ENCODE assay signal across 8 mouse cellular contexts in genomic region chr15:11971854-11972420, GRCm38 (mm10). TPM values are rescaled to one million over a fixed set of nuclear protein-coding genes. Genes with fewer than 3 reads are reported as not detected.
DNase-seq lines count a peak whose midpoint lies in the region; ATAC-seq and TF ChIP-seq lines count a peak whose summit lies in the region.

No protein-coding gene starts in this region.

- peak; percentile 81 for ATAC-seq in forebrain, embryonic 11.5 days (replicated peaks; ENCODE audit: low FRiP score)
- no peak; the same call in 1 of the 2 replicates for ATAC-seq in heart, embryonic 16.5 days (replicated peaks; ENCODE audit: extremely low read depth, insufficient read depth, low FRiP score)
- ATAC-seq in liver, postnatal 0 days = peak; percentile 70
- peak; percentile 78 for ATAC-seq in neural tube, embryonic 13.5 days (ENCODE audit: low read depth)
- ATAC-seq in stomach, postnatal 0 days (ENCODE audit: low FRiP score, low TSS enrichment) = peak; percentile 84

- no peaks in the 10 kb centered on the region for H3K36me3 ChIP-seq in forebrain, embryonic 11.5 days (ENCODE audit: control insufficient read depth, insufficient read depth, low read length)
- H3K36me3 ChIP-seq in heart, embryonic 16.5 days (ENCODE audit: control insufficient read depth, insufficient read depth) = no peaks in the 10 kb centered on the region
- no peaks in the 10 kb centered on the region for H3K36me3 ChIP-seq in liver, postnatal 0 days (replicated peaks; ENCODE audit: insufficient read depth, low read length)
- 0 out of 2 replicates have a peak, but pooled peaks cover 10% of the 10 kb centered on the region for H3K36me3 ChIP-seq in neural tube, embryonic 13.5 days
- no peaks in the 10 kb centered on the region for H3K36me3 ChIP-seq in stomach, postnatal 0 days (ENCODE audit: control insufficient read depth, insufficient read depth, low read length)

- H3K4me2 ChIP-seq in forebrain, embryonic 11.5 days (ENCODE audit: low read depth, low read length, severe bottlenecking) = no peak overlapping the region
- H3K4me2 ChIP-seq in heart, embryonic 16.5 days (ENCODE audit: low read depth, low read length) = peak overlapping the region; percentile 31; the same call in 1 of the 2 replicates
- H3K4me2 ChIP-seq in liver, postnatal 0 days (ENCODE audit: low read depth, low read length) = no peak overlapping the region
- no peak overlapping the region for H3K4me2 ChIP-seq in neural tube, embryonic 13.5 days
- H3K4me2 ChIP-seq in stomach, postnatal 0 days (replicated peaks; ENCODE audit: low read depth) = peak overlapping the region; percentile 23; the same call in 1 of the 2 replicates

- H3K9ac ChIP-seq in forebrain, embryonic 11.5 days (ENCODE audit: low read length) = no peak overlapping the region
- H3K9ac ChIP-seq in heart, embryonic 16.5 days (ENCODE audit: low read length) = no peak overlapping the region
- no peak overlapping the region for H3K9ac ChIP-seq in liver, postnatal 0 days (replicated peaks)
- no peak overlapping the region for H3K9ac ChIP-seq in neural tube, embryonic 13.5 days
- no peak overlapping the region for H3K9ac ChIP-seq in stomach, postnatal 0 days (ENCODE audit: low read length)

- DNase-seq in CD8-positive naive resting alpha-beta T cell, adult 2 months (ENCODE audit: low read depth in 2 of 2, low spot score in 2 of 2) = peak; percentile 66 to 72
- peak; percentile 48 for DNase-seq in c-Kit-negative CD71-positive TER-119-positive erythroid progenitor cells, embryonic 14.5 days (ENCODE audit: low read depth, low spot score)
- peak; percentile 86 for DNase-seq in forebrain, embryonic 11.5 days (ENCODE audit: low spot score)
- peak; percentile 82 to 84 for DNase-seq in kidney, postnatal 25 days
- DNase-seq in liver, postnatal 0 days = peak; percentile 82
- DNase-seq in stomach, postnatal 0 days (ENCODE audit: low spot score) = peak; percentile 82

- no peaks in the 10 kb centered on the region for H3K27me3 ChIP-seq in forebrain, embryonic 11.5 days (ENCODE audit: control insufficient read depth, insufficient read depth, low read length)
- H3K27me3 ChIP-seq in heart, embryonic 16.5 days (ENCODE audit: control insufficient read depth, insufficient read depth, low read length) = no peaks in the 10 kb centered on the region
- H3K27me3 ChIP-seq in liver, postnatal 0 days (ENCODE audit: insufficient read depth, low read length) = no peaks in the 10 kb centered on the region
- no peaks in the 10 kb centered on the region for H3K27me3 ChIP-seq in neural tube, embryonic 13.5 days
- H3K27me3 ChIP-seq in stomach, postnatal 0 days (ENCODE audit: control insufficient read depth, insufficient read depth, low read length) = no peaks in the 10 kb centered on the region

- no peak overlapping the region for H3K4me3 ChIP-seq in forebrain, embryonic 11.5 days (ENCODE audit: low read depth, low read length)
- no peak overlapping the region for H3K4me3 ChIP-seq in heart, embryonic 16.5 days (ENCODE audit: low read length)
- H3K4me3 ChIP-seq in liver, postnatal 0 days (ENCODE audit: low read depth, low read length) = no peak overlapping the region
- H3K4me3 ChIP-seq in neural tube, embryonic 13.5 days = no peak overlapping the region
- no peak overlapping the region for H3K4me3 ChIP-seq in stomach, postnatal 0 days (ENCODE audit: low read depth, low read length)

- peak; percentile 99 for TF ChIP-seq CTCF in liver, postnatal 0 days (IDR thresholded peaks at IDR 0.05; ENCODE audit: low read depth)
- TF ChIP-seq CTCF in stomach, postnatal 0 days (IDR thresholded peaks at IDR 0.05; ENCODE audit: low read depth) = peak; percentile 99

- no peak for TF ChIP-seq EP300 in liver, postnatal 0 days (IDR thresholded peaks at IDR 0.05; ENCODE audit: low read depth)
- no peak for TF ChIP-seq EP300 in stomach, postnatal 0 days (optimal IDR thresholded peaks at IDR 0.05)

- H3K9me3 ChIP-seq in forebrain, embryonic 11.5 days (ENCODE audit: control insufficient read depth, low read length) = no peaks in the 10 kb centered on the region
- H3K9me3 ChIP-seq in heart, embryonic 16.5 days (replicated peaks; ENCODE audit: control insufficient read depth, low read length) = peaks cover 2% of the 10 kb centered on the region; the same call in 1 of the 2 replicates
- no peaks in the 10 kb centered on the region for H3K9me3 ChIP-seq in liver, postnatal 0 days (ENCODE audit: low read length)
- H3K9me3 ChIP-seq in neural tube, embryonic 13.5 days = no peaks in the 10 kb centered on the region
- no peaks in the 10 kb centered on the region for H3K9me3 ChIP-seq in stomach, postnatal 0 days (ENCODE audit: control insufficient read depth, low read length)

- no peaks in the 10 kb centered on the region for H3K4me1 ChIP-seq in forebrain, embryonic 11.5 days (replicated peaks; ENCODE audit: control insufficient read depth, insufficient read depth, low read length)
- H3K4me1 ChIP-seq in heart, embryonic 16.5 days (ENCODE audit: control insufficient read depth, insufficient read depth, low read length) = no peaks in the 10 kb centered on the region
- no peaks in the 10 kb centered on the region for H3K4me1 ChIP-seq in liver, postnatal 0 days (ENCODE audit: insufficient read depth)
- no peaks in the 10 kb centered on the region for H3K4me1 ChIP-seq in neural tube, embryonic 13.5 days (replicated peaks)
- no peaks in the 10 kb centered on the region for H3K4me1 ChIP-seq in stomach, postnatal 0 days (replicated peaks; ENCODE audit: control insufficient read depth, insufficient read depth)

- WGBS in forebrain, embryonic 11.5 days = 27% methylated on average over 13 of the region's 13 CpGs
- 17% methylated on average over 13 of the region's 13 CpGs for WGBS in heart, embryonic 16.5 days
- 18% methylated on average over 13 of the region's 13 CpGs for WGBS in liver, postnatal 0 days (ENCODE audit: insufficient replicate concordance)
- 27% methylated on average over 13 of the region's 13 CpGs for WGBS in neural tube, embryonic 13.5 days
- WGBS in stomach, postnatal 0 days = 17% methylated on average over 13 of the region's 13 CpGs

- no peak overlapping the region for H3K27ac ChIP-seq in forebrain, embryonic 11.5 days (ENCODE audit: low read depth, low read length)
- H3K27ac ChIP-seq in heart, embryonic 16.5 days (ENCODE audit: low read length) = no peak overlapping the region
- H3K27ac ChIP-seq in liver, postnatal 0 days (ENCODE audit: low read depth) = no peak overlapping the region
- H3K27ac ChIP-seq in neural tube, embryonic 13.5 days (replicated peaks) = no peak overlapping the region
- H3K27ac ChIP-seq in stomach, postnatal 0 days (replicated peaks) = no peak overlapping the region

RNA-seq across cellular contexts. Expression of gene Sub1, which starts 24.8 kb away (rescaled TPM):
- 627 and 726 TPM in 2 replicates for polyA plus RNA-seq in forebrain, embryonic 11.5 days (2014; fragmentation: Nextera tagmentation; extraction: Ambion mirVana)
- 403 and 491 TPM in 2 replicates for polyA plus RNA-seq in heart, embryonic 16.5 days (2015; fragmentation: Nextera tagmentation; extraction: Ambion mirVana)
- 276 and 278 TPM in 2 replicates for polyA plus RNA-seq in liver, postnatal 0 days (2015; fragmentation: Nextera tagmentation; extraction: Ambion mirVana)
- 666 and 672 TPM in 2 replicates for polyA plus RNA-seq in neural tube, embryonic 13.5 days (2015; fragmentation: Nextera tagmentation; extraction: Ambion mirVana)
- 519 and 531 TPM in 2 replicates for polyA plus RNA-seq in stomach, postnatal 0 days (2015; fragmentation: Nextera tagmentation; extraction: Ambion mirVana)

Comparison
In these comparisons a context has a peak if more than half of its experiments do, and no peak if none do; other contexts are left out.
1. H3K4me2 ChIP-seq: peak in heart, embryonic 16.5 days (single experiment) and stomach, postnatal 0 days (single experiment); none in forebrain, embryonic 11.5 days (single experiment), liver, postnatal 0 days (single experiment) and neural tube, embryonic 13.5 days (single experiment).
2. Peak in every context shown above with its lines, with median percentiles within 50 percentile points of each other: DNase-seq.